Mouse (Mus musculus): ENCODE results near the gene Gpr65. TPM values are rescaled to one million over a fixed set of nuclear protein-coding genes. Genes with fewer than 3 reads are reported as not detected.

The Gpr65 gene
- total and polyA plus RNA-seq, 3 experiments, result 31.9 to 80.5 (median 80.3) TPM

GRCm38 (mm10) chr12:98292278-98292677, 23.8 kb downstream of the Gpr65 start:
- Histone ChIP-seq H3K27ac (ENCODE audit: insufficient read depth, low read depth) (no peak overlapping the region), H3K27me3 (replicated peaks) (peaks cover 2% of the 10 kb centered on the region), H3K9me3 (replicated peaks; ENCODE audit: low read length) (no peaks in the 10 kb centered on the region), H3K79me2 (replicated peaks; ENCODE audit: control insufficient read depth, extremely low read depth, insufficient read depth, poor library complexity, severe bottlenecking) (no peaks in the 10 kb centered on the region), H3K9ac (ENCODE audit: insufficient read depth, low read depth) (no peak overlapping the region), H3K4me3 (replicated peaks in 1 of 3; ENCODE audit: low read depth in 2 of 3, low read length in 2 of 3, poor library complexity in 1 of 3) (no peak overlapping the region), H3K36me3 (replicated peaks in 1 of 2; ENCODE audit: control insufficient read depth in 1 of 2, insufficient read depth in 1 of 2, low read length in 1 of 2) (no peaks in the 10 kb centered on the region), H3K4me2 (ENCODE audit: insufficient read depth, low read depth, poor library complexity, severe bottlenecking) (no peak overlapping the region), H3K4me1 (ENCODE audit: control insufficient read depth in 1 of 2, insufficient read depth in 2 of 2) (peaks cover 5 to 24% of the 10 kb centered on the region in 2 experiments; a peak in 3 of 4 replicates)
- dilution Hi-C loops (cut with MboI; ENCODE audit: extremely low pct_ligation_motif_present, extremely low pct_unique_long_range_greater_than_20kb, low sequenced_read_pairs), result no loop called here
- DNase-seq (ENCODE audit: extremely low read depth), result no peak
- no peak for TF ChIP-seq SIN3A (IDR thresholded peaks at IDR 0.05; ENCODE audit: low read length)
- TF ChIP-seq MYC (IDR thresholded peaks at IDR 0.05; ENCODE audit: low read depth, low read length), result no peak
- TF ChIP-seq USF1 (IDR thresholded peaks at IDR 0.05; ENCODE audit: low read depth, low read length), result no peak
- TF ChIP-seq POLR2AphosphoS2 (IDR thresholded peaks at IDR 0.05; ENCODE audit: low read depth, low read length), result no peak
- no peak for TF ChIP-seq ELF1 (IDR thresholded peaks at IDR 0.05; ENCODE audit: low read depth, low read length)
- no peak for TF ChIP-seq ZKSCAN1 (IDR thresholded peaks at IDR 0.05; ENCODE audit: borderline replicate concordance, low read depth, low read length)
- no peak for TF ChIP-seq JUND (conservative IDR thresholded peaks at IDR 0.05; ENCODE audit: low read depth, low read length)
- TF ChIP-seq UBTF (IDR thresholded peaks at IDR 0.05; ENCODE audit: low read depth, low read length), result no peak
- no peak for TF ChIP-seq GABPA (IDR thresholded peaks at IDR 0.05; ENCODE audit: insufficient replicate concordance, low read depth, low read length)
- TF ChIP-seq IRF4 (IDR thresholded peaks at IDR 0.05; ENCODE audit: low read depth, low read length), result no peak
- TF ChIP-seq KAT2A (IDR thresholded peaks at IDR 0.05; ENCODE audit: insufficient replicate concordance, low read length), result no peak
- no peak for TF ChIP-seq ZC3H11A (IDR thresholded peaks at IDR 0.05; ENCODE audit: low read depth, low read length)
- TF ChIP-seq ZMIZ1 (IDR thresholded peaks at IDR 0.05; ENCODE audit: low read depth, low read length), result no peak
- no peak for TF ChIP-seq MXI1 (IDR thresholded peaks at IDR 0.05; ENCODE audit: low read depth, low read length)
- no peak for TF ChIP-seq HCFC1 (IDR thresholded peaks at IDR 0.05; ENCODE audit: low read depth, low read length)
- TF ChIP-seq BHLHE40 (IDR thresholded peaks at IDR 0.05; ENCODE audit: low read depth, low read length), result no peak
- TF ChIP-seq MAFK (IDR thresholded peaks at IDR 0.05; ENCODE audit: insufficient replicate concordance, low read length), result peak; percentile 85
- peak; percentile 19; the same call in 1 of the 2 replicates for TF ChIP-seq ETS1 (conservative IDR thresholded peaks at IDR 0.05; ENCODE audit: low read depth, low read length)
- TF ChIP-seq MEF2A (IDR thresholded peaks at IDR 0.05; ENCODE audit: borderline replicate concordance, low read depth, low read length), result peak; percentile 41; the same call in 1 of the 2 replicates
- no peak for TF ChIP-seq NRF1 (IDR thresholded peaks at IDR 0.05; ENCODE audit: low read depth, low read length)
- no peak for TF ChIP-seq EP300 (IDR thresholded peaks at IDR 0.05; ENCODE audit: low read length)
- TF ChIP-seq E2F4 (IDR thresholded peaks at IDR 0.05; ENCODE audit: insufficient replicate concordance, low read depth, low read length), result no peak
- TF ChIP-seq RCOR1 (conservative IDR thresholded peaks at IDR 0.05; ENCODE audit: low read depth, low read length), result no peak
- TF ChIP-seq NELFE (IDR thresholded peaks at IDR 0.05; ENCODE audit: low read depth, low read length), result no peak
- in situ Hi-C loops (cut with MboI; ENCODE audit: low pct_ligation_motif_present, low pct_unique_long_range_greater_than_20kb, low sequenced_read_pairs), result no loop called here

Data from CH12.LX (cell line).